Mouse (Mus musculus) cerebellum, adult 18-20 months (tissue): ENCODE measurements around the gene Bpifc.
A peak's percentile ranks its signal among the peaks of the same experiment; 100 is the strongest.

Experiments used
- DNase-seq, 2 experiments: peaks; one replicate each; pipeline ENCODE4 v3.0.0; 2021

Gene Bpifc

GRCm38 (mm10) chr10:86011172-86011571 lies 523 bp downstream of the Bpifc start:
- DNase-seq = no peak

GRCm38 (mm10) chr10:86010636-86011035 lies 1.1 kb downstream of the Bpifc start:
- no peak for DNase-seq

GRCm38 (mm10) chr10:86009688-86010087 lies 2.0 kb downstream of the Bpifc start:
- no peak for DNase-seq

- no peak for DNase-seq
Measured at GRCm38 (mm10) chr10:86006455-86006854, 5.2 kb downstream of the Bpifc start.

- DNase-seq = no peak
Measured at GRCm38 (mm10) chr10:86000447-86000846, 11.2 kb downstream of the Bpifc start.

GRCm38 (mm10) chr10:85994543-85995104 lies 17.1 kb downstream of the Bpifc start:
- no peak for DNase-seq

GRCm38 (mm10) chr10:85993836-85994235 lies 17.9 kb downstream of the Bpifc start:
- no peak for DNase-seq

GRCm38 (mm10) chr10:85992412-85992811 lies 19.3 kb downstream of the Bpifc start:
- DNase-seq = no peak

- no peak for DNase-seq
Measured at GRCm38 (mm10) chr10:85989412-85990115, 22.1 kb downstream of the Bpifc start.

GRCm38 (mm10) chr10:85972915-85973314 lies 38.8 kb downstream of the Bpifc start:
- peak in 1 of 2 experiments; percentile 13 for DNase-seq

GRCm38 (mm10) chr10:85971826-85972225 lies 39.9 kb downstream of the Bpifc start:
- DNase-seq = no peak

GRCm38 (mm10) chr10:85969894-85970620 lies 41.6 kb downstream of the Bpifc start:
- no peak for DNase-seq

- DNase-seq = no peak
Measured at GRCm38 (mm10) chr10:85968731-85969130, 43.0 kb downstream of the Bpifc start.

- peak; percentile 71 to 86 for DNase-seq
Measured at GRCm38 (mm10) chr10:85968157-85968634, 43.5 kb downstream of the Bpifc start.

- DNase-seq = no peak
Measured at GRCm38 (mm10) chr10:85967411-85968156, 44.1 kb downstream of the Bpifc start.

GRCm38 (mm10) chr10:85966476-85966875 lies 45.2 kb downstream of the Bpifc start:
- DNase-seq = no peak

GRCm38 (mm10) chr10:85964316-85964715 lies 47.4 kb downstream of the Bpifc start:
- no peak for DNase-seq

- no peak for DNase-seq
Measured at GRCm38 (mm10) chr10:85962897-85963296, 48.8 kb downstream of the Bpifc start.

GRCm38 (mm10) chr10:85957464-85957950 lies 54.2 kb downstream of the Bpifc start, which contains the start of gene Rtcb:
Gene Rtcb (minus strand): TSS chr10:85957823.
- peak; percentile 90 to 99 for DNase-seq

- DNase-seq = no peak
Measured at GRCm38 (mm10) chr10:85956871-85957419, 54.8 kb downstream of the Bpifc start.

GRCm38 (mm10) chr10:85954429-85954828 lies 57.3 kb downstream of the Bpifc start:
- DNase-seq = no peak

- DNase-seq = no peak
Measured at GRCm38 (mm10) chr10:85953401-85953800, 58.3 kb downstream of the Bpifc start.
